Mouse (Mus musculus): ENCODE results near the gene Ggt1. TPM values are rescaled to one million over a fixed set of nuclear protein-coding genes. Genes with fewer than 3 reads are reported as not detected.

Gene Ggt1
- polyA plus RNA-seq, 1 experiment from 2014 or later, result 0.88 TPM

GRCm38 (mm10) chr10:75633576-75634139 is 72.3 kb downstream of the Ggt1 start:
- H3K9me3 ChIP-seq, result no peaks in the 10 kb centered on the region
- no peaks in the 10 kb centered on the region for H3K36me3 ChIP-seq
- H3K27me3 ChIP-seq, result no peaks in the 10 kb centered on the region
- H3K27ac ChIP-seq, result no peak overlapping the region
- no peaks in the 10 kb centered on the region for H3K4me1 ChIP-seq (replicated peaks)
- WGBS, result 73% methylated on average over 14 of the region's 14 CpGs
- no peak for ATAC-seq (ENCODE audit: insufficient number of reproducible peaks, insufficient read depth, low FRiP score, low TSS enrichment, low read depth)
- no peak overlapping the region for H3K9ac ChIP-seq (replicated peaks)
- no peak overlapping the region for H3K4me2 ChIP-seq
- no peak overlapping the region for H3K4me3 ChIP-seq (replicated peaks)

GRCm38 (mm10) chr10:75634610-75635009 is 73.2 kb downstream of the Ggt1 start:
- Histone ChIP-seq H3K4me1 (replicated peaks) (no peaks in the 10 kb centered on the region), H3K9me3 (no peaks in the 10 kb centered on the region), H3K4me2 (no peak overlapping the region), H3K27ac (no peak overlapping the region), H3K9ac (replicated peaks) (no peak overlapping the region), H3K27me3 (no peaks in the 10 kb centered on the region), H3K4me3 (replicated peaks) (no peak overlapping the region), H3K36me3 (no peaks in the 10 kb centered on the region)
- WGBS, result 94% methylated on average over 8 of the region's 8 CpGs
- no peak for ATAC-seq (ENCODE audit: insufficient number of reproducible peaks, insufficient read depth, low FRiP score, low TSS enrichment, low read depth)

GRCm38 (mm10) chr10:75635019-75635692 is 73.8 kb downstream of the Ggt1 start:
- Histone ChIP-seq H3K4me3 (replicated peaks) (no peak overlapping the region), H3K36me3 (no peaks in the 10 kb centered on the region), H3K4me1 (replicated peaks) (no peaks in the 10 kb centered on the region), H3K4me2 (no peak overlapping the region), H3K27ac (no peak overlapping the region), H3K9me3 (no peaks in the 10 kb centered on the region), H3K9ac (replicated peaks) (no peak overlapping the region), H3K27me3 (no peaks in the 10 kb centered on the region)
- WGBS, result 67% methylated on average over 14 of the region's 14 CpGs
- ATAC-seq (ENCODE audit: insufficient number of reproducible peaks, insufficient read depth, low FRiP score, low TSS enrichment, low read depth), result no peak

DNA sequence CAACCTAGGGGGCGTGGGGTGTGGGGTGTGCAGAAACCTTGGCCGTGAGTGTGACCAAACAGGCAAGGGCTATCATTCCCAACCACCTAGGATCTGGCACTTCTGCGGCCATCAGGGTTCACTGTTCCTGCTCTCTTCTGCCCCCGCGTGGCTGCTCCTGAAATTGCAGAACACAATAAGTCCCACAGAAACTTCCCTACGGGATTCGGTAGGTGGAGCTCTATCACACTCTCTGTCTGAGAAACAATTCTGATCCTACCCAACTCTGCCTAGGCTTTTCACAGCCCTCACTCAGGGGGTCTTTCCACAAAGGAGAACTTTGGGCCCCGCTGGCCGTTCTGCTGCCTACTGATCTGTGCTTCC is 74.3 kb downstream of the Ggt1 start:
- no peak overlapping the region for H3K4me3 ChIP-seq (replicated peaks)
- H3K9me3 ChIP-seq, result no peaks in the 10 kb centered on the region
- no peak overlapping the region for H3K27ac ChIP-seq
- ATAC-seq (ENCODE audit: insufficient number of reproducible peaks, insufficient read depth, low FRiP score, low TSS enrichment, low read depth), result no peak
- no peak overlapping the region for H3K9ac ChIP-seq (replicated peaks)
- no peaks in the 10 kb centered on the region for H3K4me1 ChIP-seq (replicated peaks)
- H3K4me2 ChIP-seq, result no peak overlapping the region
- H3K27me3 ChIP-seq, result no peaks in the 10 kb centered on the region
- H3K36me3 ChIP-seq, result no peaks in the 10 kb centered on the region
- WGBS, result 3% methylated on average over 9 of the region's 9 CpGs

Other genes starting within 250 kb of the Ggt1 start
- gene Adora2a, start 244.7 kb upstream of the Ggt1 start, polyA plus RNA-seq (2016; fragmentation: Nextera tagmentation; extraction: Ambion mirVana), result 1.7 and 2.2 TPM in 2 replicates
- 0.24 and 0.36 TPM in 2 replicates for gene Upb1, start 160.5 kb upstream of the Ggt1 start, polyA plus RNA-seq (2016; fragmentation: Nextera tagmentation; extraction: Ambion mirVana)
- gene Snrpd3, start 44.1 kb upstream of the Ggt1 start, polyA plus RNA-seq (2016; fragmentation: Nextera tagmentation; extraction: Ambion mirVana), result 179 and 203 TPM in 2 replicates
- 24.0 and 30.0 TPM in 2 replicates for gene Gucd1, start 43.6 kb upstream of the Ggt1 start, polyA plus RNA-seq (2016; fragmentation: Nextera tagmentation; extraction: Ambion mirVana)
- 0.93 and 1.3 TPM in 2 replicates for gene Lrrc75b, start 1.3 kb upstream of the Ggt1 start, polyA plus RNA-seq (2016; fragmentation: Nextera tagmentation; extraction: Ambion mirVana)
- 0.70 and 1.1 TPM in 2 replicates for gene Ggt5, start 27.7 kb downstream of the Ggt1 start, polyA plus RNA-seq (2016; fragmentation: Nextera tagmentation; extraction: Ambion mirVana)
- gene Susd2, start 82.4 kb downstream of the Ggt1 start, polyA plus RNA-seq (2016; fragmentation: Nextera tagmentation; extraction: Ambion mirVana), result 1.5 and 2.2 TPM in 2 replicates
- gene Cabin1, start 202.7 kb downstream of the Ggt1 start, polyA plus RNA-seq (2016; fragmentation: Nextera tagmentation; extraction: Ambion mirVana), result 27.2 and 29.3 TPM in 2 replicates
- gene Ddt, start 211.8 kb downstream of the Ggt1 start, polyA plus RNA-seq (2016; fragmentation: Nextera tagmentation; extraction: Ambion mirVana), result 104 and 112 TPM in 2 replicates
- gene Gm20441, start 219.3 kb downstream of the Ggt1 start, polyA plus RNA-seq (2016; fragmentation: Nextera tagmentation; extraction: Ambion mirVana), result 0.35 TPM in 1 of 2 replicates, not detected in the other
- 9.2 and 9.4 TPM in 2 replicates for gene Gstt3, start 219.8 kb downstream of the Ggt1 start, polyA plus RNA-seq (2016; fragmentation: Nextera tagmentation; extraction: Ambion mirVana)
- gene Gstt1, start 237.0 kb downstream of the Ggt1 start, polyA plus RNA-seq (2016; fragmentation: Nextera tagmentation; extraction: Ambion mirVana), result 9.2 and 9.8 TPM in 2 replicates